Mouse (Mus musculus) neural tube, embryonic 12.5 days (tissue): ENCODE data around the gene Dnah17. TPM values are rescaled to one million over a fixed set of nuclear protein-coding genes. Genes with fewer than 3 reads are reported as not detected.
A peak's percentile ranks its signal among the peaks of the same experiment; 100 is the strongest.

Experiments
- ATAC-seq: fragments of 200-750 bp; cut with Nextera tagmentation; 2 replicates; pipeline ENCODE4 v1.8.0; 2017; ENCODE audit warnings: low read depth, mild to moderate bottlenecking, moderate TSS enrichment, moderate library complexity; ENCODE audit not compliant: low FRiP score
- H3K27ac ChIP-seq: fragments of 300-500 bp; sonication (generic); 2 replicates; pipeline ENCODE4 v1.5.1; 2016
- H3K27me3 ChIP-seq: fragments of 300-500 bp; sonication (generic); replicated peaks from 2 replicates; pipeline ENCODE4 v1.6.1; 2016; ENCODE audit warnings: mild to moderate bottlenecking
- H3K36me3 ChIP-seq: fragments of 300-500 bp; sonication (generic); 2 replicates; pipeline ENCODE4 v1.6.1; 2016; ENCODE audit warnings: mild to moderate bottlenecking
- H3K4me1 ChIP-seq: fragments of 300-500 bp; sonication (generic); 2 replicates; pipeline ENCODE4 v1.6.1; 2016
- H3K4me2 ChIP-seq: fragments of 300-500 bp; sonication (generic); replicated peaks from 2 replicates; pipeline ENCODE4 v1.6.1; 2016; ENCODE audit warnings: mild to moderate bottlenecking
- H3K4me3 ChIP-seq: fragments of 300-500 bp; sonication (generic); 2 replicates; pipeline ENCODE4 v1.5.1; 2016
- H3K9ac ChIP-seq: fragments of 300-500 bp; sonication (generic); 2 replicates; pipeline ENCODE4 v1.6.1; 2016; ENCODE audit warnings: mild to moderate bottlenecking
- H3K9me3 ChIP-seq: fragments of 300-500 bp; sonication (generic); 2 replicates; pipeline ENCODE4 v1.6.1; 2016; ENCODE audit warnings: mild to moderate bottlenecking
- WGBS: fragments of 180-500 bp; shearing (Covaris S2); methylation state at CpG from one replicate; pipeline ENCODE4 v1.1.7; 2016; 5-methylcytosine and 5-hydroxymethylcytosine counted together
- polyA plus RNA-seq: library from polyadenylated mRNA; unstranded; fragments of >200 nt; fragmentation: Nextera tagmentation; extraction: Ambion mirVana; gene quantifications from 2 replicates; pipeline ENCODE4 v1.2.1, GENCODE M21; 2016

Dnah17 gene
- polyA plus RNA-seq, 1 experiment from 2014 or later, result 0.27 TPM

DNA sequence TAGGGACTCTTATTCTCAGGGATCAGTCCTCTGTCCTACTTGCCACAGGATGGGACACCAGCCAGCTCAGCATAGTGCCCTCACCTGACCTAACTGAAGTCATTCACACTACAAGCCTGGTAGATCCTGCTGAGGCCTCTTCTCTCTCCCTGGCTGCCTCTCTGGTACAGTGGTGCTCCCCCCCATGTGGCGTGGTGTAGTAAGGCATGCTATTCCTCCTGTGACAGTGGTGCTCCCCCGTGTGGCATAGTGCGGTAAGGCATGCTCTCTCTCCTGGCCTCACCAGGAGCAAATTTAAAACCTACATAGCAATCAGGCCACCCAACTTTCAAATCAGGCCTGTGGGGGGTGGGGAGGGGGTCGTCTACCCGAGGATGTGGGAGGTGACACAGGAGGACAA, 26.4 kb downstream of the Dnah17 start:
- H3K4me2 ChIP-seq, result no peak overlapping the region
- no peaks in the 10 kb centered on the region for H3K9me3 ChIP-seq
- no peak overlapping the region for H3K9ac ChIP-seq
- ATAC-seq, result peak; percentile 65; the same call in 1 of the 2 replicates
- no peak overlapping the region for H3K4me3 ChIP-seq
- no peak overlapping the region for H3K27ac ChIP-seq
- no peaks in the 10 kb centered on the region for H3K27me3 ChIP-seq
- WGBS, result 13% methylated on average over 5 of the region's 5 CpGs
- no peaks in the 10 kb centered on the region for H3K36me3 ChIP-seq
- 0 out of 2 replicates have a peak, but pooled peaks cover 5% of the 10 kb centered on the region for H3K4me1 ChIP-seq

DNA sequence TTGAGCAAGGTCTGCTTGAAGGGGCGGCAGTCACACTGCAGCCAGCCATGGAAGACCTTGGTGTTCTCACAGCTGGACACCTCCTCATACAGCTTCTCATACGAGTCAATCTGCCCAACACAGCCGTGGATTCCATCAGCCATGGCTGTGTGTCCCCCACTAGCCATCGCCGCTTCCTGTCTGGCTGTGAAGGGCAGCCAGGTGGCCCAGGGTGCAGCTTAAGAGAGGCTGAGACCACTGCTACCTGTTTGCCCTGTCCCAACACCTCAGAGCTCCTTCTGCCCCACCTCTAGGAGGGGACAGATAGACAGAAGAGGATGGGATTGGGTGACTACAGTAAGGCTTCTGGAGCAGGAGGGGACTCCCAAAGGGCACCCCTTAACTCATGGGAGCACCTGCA, 27.1 kb downstream of the Dnah17 start:
- no peak overlapping the region for H3K4me3 ChIP-seq
- WGBS, result 89% methylated on average over 5 of the region's 5 CpGs
- no peaks in the 10 kb centered on the region for H3K9me3 ChIP-seq
- no peak overlapping the region for H3K4me2 ChIP-seq
- H3K36me3 ChIP-seq, result no peaks in the 10 kb centered on the region
- no peaks in the 10 kb centered on the region for H3K27me3 ChIP-seq
- H3K4me1 ChIP-seq, result peaks cover 5% of the 10 kb centered on the region; the same call in 1 of the 2 replicates
- 0 out of 2 replicates have a peak, but pooled peaks have one; percentile 7 for ATAC-seq
- no peak overlapping the region for H3K9ac ChIP-seq
- H3K27ac ChIP-seq, result no peak overlapping the region

- Histone ChIP-seq H3K4me1 (peaks cover 5% of the 10 kb centered on the region; the same call in 1 of the 2 replicates), H3K4me3 (no peak overlapping the region), H3K4me2 (no peak overlapping the region), H3K27ac (no peak overlapping the region), H3K9me3 (no peaks in the 10 kb centered on the region), H3K27me3 (no peaks in the 10 kb centered on the region), H3K36me3 (no peaks in the 10 kb centered on the region), H3K9ac (no peak overlapping the region)
- WGBS, result 60% methylated on average over 3 of the region's 3 CpGs
- no peak for ATAC-seq
Observed at GRCm38 (mm10) chr11:118102838-118103237, 27.6 kb downstream of the Dnah17 start.

DNA sequence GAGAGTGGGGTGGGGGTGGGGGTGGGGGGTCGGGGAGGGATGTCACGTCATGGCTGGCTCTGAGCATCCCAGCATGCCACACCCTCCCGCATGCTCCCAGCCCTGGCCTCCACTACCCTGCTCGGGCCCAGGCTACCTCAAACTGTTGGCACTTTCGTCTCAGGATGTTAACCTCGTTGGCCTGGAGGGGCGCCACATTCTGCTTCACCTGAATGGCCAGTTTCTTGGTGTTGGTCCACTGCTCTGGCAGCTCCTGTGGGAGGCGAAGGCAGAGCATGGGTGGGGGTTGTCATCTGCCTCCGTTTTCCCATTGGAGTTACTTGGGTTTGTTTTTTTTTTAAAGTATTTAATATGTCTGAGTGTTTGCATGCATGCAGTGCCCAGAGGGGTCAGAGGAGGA, 29.3 kb downstream of the Dnah17 start:
- no peak overlapping the region for H3K4me3 ChIP-seq
- no peaks in the 10 kb centered on the region for H3K36me3 ChIP-seq
- H3K27me3 ChIP-seq, result no peaks in the 10 kb centered on the region
- no peak overlapping the region for H3K9ac ChIP-seq
- 49% methylated on average over 9 of the region's 9 CpGs for WGBS
- H3K4me2 ChIP-seq, result no peak overlapping the region
- no peaks in the 10 kb centered on the region for H3K9me3 ChIP-seq
- ATAC-seq, result no peak
- no peak overlapping the region for H3K27ac ChIP-seq
- peaks cover 5% of the 10 kb centered on the region; the same call in 1 of the 2 replicates for H3K4me1 ChIP-seq

- Histone ChIP-seq H3K4me2 (no peak overlapping the region), H3K9ac (no peak overlapping the region), H3K36me3 (no peaks in the 10 kb centered on the region), H3K27me3 (no peaks in the 10 kb centered on the region), H3K4me3 (no peak overlapping the region), H3K27ac (no peak overlapping the region), H3K4me1 (no peaks in the 10 kb centered on the region; the same call in 1 of the 2 replicates), H3K9me3 (no peaks in the 10 kb centered on the region)
- WGBS, result 64% methylated on average over 2 of the region's 2 CpGs
- no peak for ATAC-seq
Observed at GRCm38 (mm10) chr11:118096736-118097135, 33.7 kb downstream of the Dnah17 start.

- Histone ChIP-seq H3K4me2 (no peak overlapping the region), H3K4me1 (no peaks in the 10 kb centered on the region; the same call in 1 of the 2 replicates), H3K27me3 (no peaks in the 10 kb centered on the region), H3K36me3 (no peaks in the 10 kb centered on the region), H3K9me3 (no peaks in the 10 kb centered on the region), H3K27ac (no peak overlapping the region), H3K9ac (no peak overlapping the region), H3K4me3 (no peak overlapping the region)
- WGBS, result 86% methylated on average over 9 of the region's 9 CpGs
- no peak for ATAC-seq
Observed at GRCm38 (mm10) chr11:118095004-118095403, 35.4 kb downstream of the Dnah17 start.

GRCm38 (mm10) chr11:118091002-118091670, 39.3 kb downstream of the Dnah17 start:
- H3K4me3 ChIP-seq, result no peak overlapping the region
- no peaks in the 10 kb centered on the region for H3K4me1 ChIP-seq
- H3K27me3 ChIP-seq, result no peaks in the 10 kb centered on the region
- H3K36me3 ChIP-seq, result no peaks in the 10 kb centered on the region
- no peak overlapping the region for H3K9ac ChIP-seq
- H3K9me3 ChIP-seq, result no peaks in the 10 kb centered on the region
- H3K27ac ChIP-seq, result no peak overlapping the region
- WGBS, result 87% methylated on average over 23 of the region's 23 CpGs
- no peak overlapping the region for H3K4me2 ChIP-seq
- no peak for ATAC-seq

DNA sequence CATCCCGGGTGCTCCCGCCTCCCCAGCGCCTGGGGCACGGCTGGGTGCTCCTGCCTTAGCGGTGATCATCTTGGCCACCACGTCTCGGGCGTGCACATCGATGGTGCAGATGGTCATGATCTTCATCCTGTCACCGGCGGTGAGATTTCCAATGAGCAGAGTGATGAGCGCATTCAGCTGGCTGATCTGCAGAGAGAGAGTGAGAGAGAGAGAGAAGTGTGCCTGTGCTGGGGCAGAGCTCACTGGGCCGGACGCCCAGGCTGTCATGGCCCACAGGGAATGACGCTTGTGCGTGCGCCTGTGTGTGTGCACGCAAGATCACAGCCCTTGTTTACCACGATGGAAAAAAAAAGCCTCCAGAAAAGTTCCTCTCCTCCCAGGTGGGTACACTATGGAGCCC, 41.5 kb downstream of the Dnah17 start:
- ATAC-seq, result no peak
- Histone ChIP-seq H3K4me1 (no peaks in the 10 kb centered on the region), H3K36me3 (no peaks in the 10 kb centered on the region), H3K4me3 (no peak overlapping the region), H3K9me3 (no peaks in the 10 kb centered on the region), H3K27me3 (no peaks in the 10 kb centered on the region), H3K27ac (no peak overlapping the region), H3K4me2 (no peak overlapping the region), H3K9ac (no peak overlapping the region)
- WGBS, result 91% methylated on average over 19 of the region's 19 CpGs

GRCm38 (mm10) chr11:118085961-118086360, 44.5 kb downstream of the Dnah17 start:
- ATAC-seq, result no peak
- Histone ChIP-seq H3K27ac (no peak overlapping the region), H3K4me1 (peaks cover 6% of the 10 kb centered on the region; the same call in 1 of the 2 replicates), H3K4me3 (no peak overlapping the region), H3K27me3 (no peaks in the 10 kb centered on the region), H3K9ac (no peak overlapping the region), H3K36me3 (no peaks in the 10 kb centered on the region), H3K4me2 (no peak overlapping the region), H3K9me3 (no peaks in the 10 kb centered on the region)
- 85% methylated on average over 8 of the region's 8 CpGs for WGBS

DNA sequence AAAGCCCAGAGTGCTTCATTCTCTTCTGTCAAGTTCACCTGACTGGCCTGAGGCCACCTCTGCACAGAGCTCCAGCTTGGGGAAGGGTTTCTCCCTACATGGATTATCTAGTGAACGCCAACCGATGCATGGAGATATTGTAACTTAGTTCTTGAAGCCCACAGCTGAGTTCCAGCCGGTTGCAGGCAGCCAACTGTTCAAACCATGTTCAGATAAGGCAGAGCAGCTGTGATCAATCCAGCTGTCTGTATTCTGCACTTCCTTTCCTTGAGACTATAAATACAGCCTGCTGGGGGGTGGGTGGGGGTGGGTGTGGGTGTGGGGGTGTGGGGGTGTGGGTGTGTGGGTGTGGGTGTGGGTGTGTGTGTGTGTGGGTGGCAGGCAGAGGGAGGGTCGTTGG, 45.3 kb downstream of the Dnah17 start:
- Histone ChIP-seq H3K4me3 (no peak overlapping the region), H3K27ac (no peak overlapping the region), H3K27me3 (no peaks in the 10 kb centered on the region), H3K9ac (no peak overlapping the region), H3K36me3 (no peaks in the 10 kb centered on the region), H3K4me1 (peaks cover 6% of the 10 kb centered on the region; the same call in 1 of the 2 replicates), H3K4me2 (no peak overlapping the region), H3K9me3 (no peaks in the 10 kb centered on the region)
- no peak for ATAC-seq
- WGBS, result 81% methylated on average over 4 of the region's 4 CpGs

DNA sequence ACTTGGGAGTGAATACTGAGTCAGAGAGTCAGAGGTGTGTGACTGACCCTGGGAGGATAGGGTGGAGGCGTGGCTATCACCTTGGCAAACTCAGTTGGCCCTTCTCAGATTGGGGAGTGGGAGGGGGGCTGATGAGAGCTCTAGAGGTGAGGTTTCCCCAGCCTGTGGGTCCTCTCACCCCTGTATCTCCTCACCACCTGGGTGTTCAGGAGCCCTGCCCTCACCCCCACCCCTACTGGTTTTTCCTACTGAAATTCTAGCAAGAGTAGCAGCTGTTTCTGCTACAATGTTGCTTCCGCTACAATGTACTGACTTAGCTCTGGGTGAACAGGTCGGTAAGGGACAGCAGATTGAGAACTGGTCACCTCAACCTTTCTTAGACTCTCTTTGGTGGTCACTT, 46.2 kb downstream of the Dnah17 start:
- Histone ChIP-seq H3K27me3 (no peaks in the 10 kb centered on the region), H3K9ac (no peak overlapping the region), H3K4me2 (no peak overlapping the region), H3K27ac (no peak overlapping the region), H3K4me3 (no peak overlapping the region), H3K4me1 (peaks cover 6% of the 10 kb centered on the region; the same call in 1 of the 2 replicates), H3K36me3 (no peaks in the 10 kb centered on the region), H3K9me3 (no peaks in the 10 kb centered on the region)
- no peak for ATAC-seq
- 80% methylated on average over 3 of the region's 3 CpGs for WGBS

- 13% methylated on average over 6 of the region's 6 CpGs for WGBS
- Histone ChIP-seq H3K36me3 (no peaks in the 10 kb centered on the region), H3K9ac (no peak overlapping the region), H3K4me1 (peaks cover 6% of the 10 kb centered on the region; the same call in 1 of the 2 replicates), H3K27me3 (no peaks in the 10 kb centered on the region), H3K4me2 (no peak overlapping the region), H3K4me3 (no peak overlapping the region), H3K9me3 (no peaks in the 10 kb centered on the region), H3K27ac (no peak overlapping the region)
- no peak for ATAC-seq
Observed at GRCm38 (mm10) chr11:118083811-118084210, 46.6 kb downstream of the Dnah17 start.

DNA sequence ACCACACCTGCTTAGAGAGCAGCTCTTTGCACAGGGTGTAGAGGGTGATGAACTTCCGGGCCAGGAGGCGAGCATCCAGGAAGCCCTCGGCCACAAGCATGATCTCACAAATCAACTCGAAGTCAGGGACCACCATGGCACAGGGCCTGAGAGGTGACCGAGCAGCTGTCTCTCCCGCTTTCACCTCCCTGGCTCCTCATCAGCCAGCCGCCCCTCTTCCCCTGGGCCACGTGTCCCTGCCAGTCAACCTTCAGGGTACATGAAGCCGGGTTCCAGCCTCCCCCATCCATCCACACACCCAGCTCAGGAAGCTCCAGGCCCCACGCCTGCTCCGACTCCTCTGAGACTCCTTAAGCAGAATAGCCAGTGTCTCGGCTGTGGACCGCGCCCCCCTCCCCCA, 48.1 kb downstream of the Dnah17 start:
- H3K27me3 ChIP-seq, result no peaks in the 10 kb centered on the region
- no peak for ATAC-seq
- H3K9ac ChIP-seq, result no peak overlapping the region
- no peak overlapping the region for H3K4me2 ChIP-seq
- no peak overlapping the region; the same call in 1 of the 2 replicates for H3K27ac ChIP-seq
- 85% methylated on average over 14 of the region's 14 CpGs for WGBS
- H3K9me3 ChIP-seq, result no peaks in the 10 kb centered on the region
- H3K4me3 ChIP-seq, result no peak overlapping the region
- H3K36me3 ChIP-seq, result no peaks in the 10 kb centered on the region
- peaks cover 6% of the 10 kb centered on the region; the same call in 1 of the 2 replicates for H3K4me1 ChIP-seq
